Mouse (Mus musculus) cerebellum, adult 8-10 months (tissue): ENCODE results near the gene Dhx35.

Experiments used
- DNase-seq: peaks from one replicate; pipeline ENCODE4 v3.0.0; 2022

The Dhx35 gene

GRCm38 (mm10) chr2:158815686-158816085 is 21.1 kb downstream of the Dhx35 start:
- no peak for DNase-seq

GRCm38 (mm10) chr2:158816239-158816638 is 21.6 kb downstream of the Dhx35 start:
- DNase-seq = no peak

- DNase-seq = no peak
These were observed 23.1 kb downstream of the Dhx35 start for GRCm38 (mm10) chr2:158817708-158818107.

- no peak for DNase-seq
These were observed 33.5 kb downstream of the Dhx35 start for GRCm38 (mm10) chr2:158828124-158828523.

GRCm38 (mm10) chr2:158829746-158830145 is 35.1 kb downstream of the Dhx35 start:
- no peak for DNase-seq

- DNase-seq = no peak
These were observed 38.6 kb downstream of the Dhx35 start for GRCm38 (mm10) chr2:158833221-158833620.

GRCm38 (mm10) chr2:158833645-158834044 is 39.0 kb downstream of the Dhx35 start:
- DNase-seq = no peak

GRCm38 (mm10) chr2:158843287-158843686 is 48.7 kb downstream of the Dhx35 start:
- DNase-seq = no peak

GRCm38 (mm10) chr2:158845031-158845430 is 50.4 kb downstream of the Dhx35 start:
- DNase-seq = no peak

GRCm38 (mm10) chr2:158846208-158846607 is 51.6 kb downstream of the Dhx35 start:
- DNase-seq = no peak

- DNase-seq = no peak
These were observed 53.4 kb downstream of the Dhx35 start for GRCm38 (mm10) chr2:158847991-158848390.

GRCm38 (mm10) chr2:158849416-158849815 is 54.8 kb downstream of the Dhx35 start:
- no peak for DNase-seq

- no peak for DNase-seq
These were observed 58.0 kb downstream of the Dhx35 start for GRCm38 (mm10) chr2:158852579-158852978.

- no peak for DNase-seq
These were observed 62.4 kb downstream of the Dhx35 start for GRCm38 (mm10) chr2:158856896-158857499.

GRCm38 (mm10) chr2:158857579-158857978 is 63.0 kb downstream of the Dhx35 start:
- DNase-seq = no peak

GRCm38 (mm10) chr2:158861115-158861514 is 66.5 kb downstream of the Dhx35 start:
- DNase-seq = no peak

- peak; percentile 32 for DNase-seq
These were observed 68.9 kb downstream of the Dhx35 start for GRCm38 (mm10) chr2:158863341-158864125.

- DNase-seq = no peak
These were observed 69.5 kb downstream of the Dhx35 start for GRCm38 (mm10) chr2:158864126-158864458.

GRCm38 (mm10) chr2:158865358-158865757 is 70.8 kb downstream of the Dhx35 start:
- DNase-seq = peak; percentile 49

GRCm38 (mm10) chr2:158886571-158886970 is 92.0 kb downstream of the Dhx35 start:
- DNase-seq = no peak

GRCm38 (mm10) chr2:158888531-158888930 is 93.9 kb downstream of the Dhx35 start:
- DNase-seq = no peak

GRCm38 (mm10) chr2:158889201-158889600 is 94.6 kb downstream of the Dhx35 start:
- DNase-seq = no peak

GRCm38 (mm10) chr2:158891319-158891718 is 96.7 kb downstream of the Dhx35 start:
- no peak for DNase-seq

- no peak for DNase-seq
These were observed 98.7 kb downstream of the Dhx35 start for GRCm38 (mm10) chr2:158893171-158893853.
